Mouse (Mus musculus) right cerebral cortex, adult 18-20 months (tissue): ENCODE results near the gene Gm28557.
A peak's percentile ranks its signal among the peaks of the same experiment; 100 is the strongest.
"Not testable (repeated sequence)": the region's sequence is repeated elsewhere in the genome, so short reads cannot be mapped to it uniquely, and the experiment has no call there.

Experiments used
- DNase-seq: peaks from one replicate; pipeline ENCODE4 v3.0.0; 2022; ENCODE audit warnings: mixed read lengths

The Gm28557 gene

GRCm38 (mm10) chr13:67108194-67108820 lies at the start of gene Gm28557:
Gene Gm28557 (minus strand): TSS chr13:67108604.
- peak; percentile 95 for DNase-seq

DNA sequence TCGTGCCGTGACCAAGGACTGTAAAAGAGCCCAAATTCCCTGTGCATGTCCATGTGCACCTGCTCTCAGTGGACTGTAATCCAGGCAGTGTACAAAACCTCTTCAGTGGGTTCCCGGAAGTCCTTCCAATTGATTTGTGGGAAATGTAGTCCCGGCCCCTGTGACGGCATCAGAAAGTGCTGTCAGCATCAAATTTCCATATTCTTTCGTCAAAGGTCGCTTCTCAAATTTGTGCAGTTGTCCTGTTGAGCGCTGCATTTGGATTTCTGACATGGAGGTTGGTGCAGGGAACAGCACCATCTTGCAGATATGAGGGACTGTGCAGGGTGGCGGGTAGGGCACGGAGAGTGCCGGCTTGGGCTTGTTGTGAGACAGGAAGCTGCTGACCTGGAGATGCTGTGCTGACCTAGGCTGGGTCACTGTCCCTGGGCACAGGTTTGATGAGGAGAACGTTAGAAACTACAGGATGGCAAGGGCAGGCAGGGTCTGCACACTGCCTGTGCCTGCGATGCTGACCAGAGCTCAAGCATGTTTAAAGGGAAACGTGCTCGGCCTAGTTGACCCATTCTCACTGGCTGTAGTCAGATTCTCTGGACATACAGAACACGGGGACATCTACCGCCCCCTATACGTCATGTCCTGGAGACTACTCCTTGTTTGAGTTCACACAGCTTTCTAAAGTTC lies 19.8 kb upstream of the Gm28557 start:
- peak; percentile 92 for DNase-seq

DNA sequence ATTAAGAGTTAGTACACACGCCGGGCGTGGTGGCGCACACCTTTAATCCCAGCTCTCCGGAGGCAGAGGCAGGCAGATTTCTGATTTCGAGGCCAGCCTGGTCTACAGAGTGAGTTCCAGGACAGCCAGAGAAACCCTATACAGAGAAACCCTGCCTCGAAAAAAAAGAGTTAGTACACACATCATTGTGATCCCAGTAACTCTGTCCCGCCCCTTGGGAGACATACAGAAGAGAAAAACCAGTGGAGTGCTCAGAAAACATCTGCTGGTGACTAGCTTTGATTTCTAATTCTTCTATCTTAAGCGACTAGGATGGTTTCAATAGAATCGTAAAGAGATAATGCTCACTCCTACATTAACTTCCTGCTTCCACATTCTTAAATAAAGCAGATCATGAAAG lies 19.1 kb upstream of the Gm28557 start:
- DNase-seq: not testable (repeated sequence)

- DNase-seq: no peak
Measured at GRCm38 (mm10) chr13:67124460-67124859, 16.1 kb upstream of the Gm28557 start.

DNA sequence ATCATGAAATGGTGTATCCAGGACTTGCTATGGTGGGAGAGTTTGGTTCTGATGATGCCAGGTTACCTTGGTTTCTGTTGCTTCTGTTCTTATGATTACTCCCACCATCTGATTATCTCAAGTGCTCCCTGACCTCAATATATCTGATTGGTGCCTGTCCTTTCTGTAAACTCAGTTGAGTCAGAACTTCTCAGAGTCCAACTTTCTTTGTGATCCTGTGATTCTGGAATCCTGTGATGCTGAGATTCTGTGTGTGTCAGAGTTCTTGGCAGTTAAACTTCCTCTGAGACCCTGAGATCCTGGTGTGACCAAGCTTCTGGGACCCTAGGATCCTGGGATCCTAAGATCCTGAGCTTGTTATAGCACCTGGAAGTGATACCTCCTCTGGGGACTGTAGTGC lies 13.0 kb upstream of the Gm28557 start, which contains the start of gene Zfp759:
TSS of gene Zfp759 (plus strand) at position 301 of the 400 bp plus-strand sequence.
- DNase-seq: not testable (repeated sequence)

- DNase-seq: not testable (repeated sequence)
Measured at GRCm38 (mm10) chr13:67116163-67116562, 7.8 kb upstream of the Gm28557 start, which contains the start of gene Rslcan18. Gene Rslcan18 (minus strand): TSS chr13:67116263.

DNA sequence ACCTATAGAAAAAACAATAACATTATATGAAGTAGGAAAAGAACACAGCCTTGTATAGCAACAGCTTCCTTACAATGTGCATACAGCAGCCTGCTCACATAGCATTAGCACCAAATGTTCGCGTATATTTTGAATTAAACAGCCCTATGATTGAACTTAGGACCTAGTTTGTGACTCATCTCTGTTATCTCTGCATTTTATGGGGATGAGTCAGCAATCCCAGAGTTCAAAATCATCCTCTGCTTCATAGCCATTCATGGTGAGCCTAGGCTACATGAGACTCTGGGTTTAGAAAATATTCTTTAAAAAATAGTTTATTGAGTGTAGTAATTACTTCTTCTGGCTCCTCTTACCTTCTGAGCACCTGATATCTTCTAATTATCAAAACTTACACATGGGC lies 4.9 kb upstream of the Gm28557 start:
- no peak for DNase-seq

- DNase-seq: peak; percentile 29
Measured at GRCm38 (mm10) chr13:67112096-67112495, 3.7 kb upstream of the Gm28557 start.

DNA sequence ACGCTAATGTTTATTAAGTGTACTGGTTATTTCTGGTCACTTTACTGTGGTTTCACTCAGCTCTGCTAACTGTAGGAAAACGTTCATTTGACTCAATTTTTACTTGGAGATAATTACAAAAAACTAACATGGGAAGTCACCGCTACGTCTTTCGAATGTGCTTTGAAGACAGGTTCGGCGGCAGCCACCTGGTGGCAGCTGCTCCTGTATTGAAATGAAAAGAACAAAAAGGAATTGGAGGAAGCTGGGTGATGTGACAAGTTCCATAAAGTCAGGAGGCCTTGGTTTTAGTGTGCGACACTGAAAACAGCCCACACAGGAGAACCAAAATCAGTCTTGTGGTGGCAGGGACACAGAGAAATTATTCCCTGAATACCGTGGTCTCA lies 410 bp upstream of the Gm28557 start:
- DNase-seq: no peak

DNA sequence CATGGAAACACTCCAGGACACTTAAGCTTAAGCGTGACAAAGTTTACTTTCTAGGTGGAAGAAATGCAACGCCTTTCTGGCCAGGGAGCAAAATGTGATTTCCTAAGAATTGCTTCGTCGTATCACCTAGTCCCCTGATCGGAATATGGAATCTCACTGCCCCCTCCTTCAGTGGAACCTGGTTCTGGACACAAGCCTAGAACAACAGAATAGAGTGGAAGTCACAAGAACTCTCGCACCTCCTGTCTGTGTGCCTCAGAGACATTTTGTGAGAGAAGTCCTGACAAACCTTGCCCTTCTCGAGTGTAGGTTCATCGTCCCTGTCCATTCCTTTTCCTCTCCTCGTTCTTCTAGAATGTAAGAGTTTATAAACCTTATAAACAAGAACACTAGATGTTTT lies 723 bp downstream of the Gm28557 start:
- DNase-seq: no peak

- DNase-seq: no peak
Measured at GRCm38 (mm10) chr13:67097876-67098275, 10.5 kb downstream of the Gm28557 start, which contains the start of gene Zfp708. Gene Zfp708 (minus strand): TSS chr13:67097976.

DNA sequence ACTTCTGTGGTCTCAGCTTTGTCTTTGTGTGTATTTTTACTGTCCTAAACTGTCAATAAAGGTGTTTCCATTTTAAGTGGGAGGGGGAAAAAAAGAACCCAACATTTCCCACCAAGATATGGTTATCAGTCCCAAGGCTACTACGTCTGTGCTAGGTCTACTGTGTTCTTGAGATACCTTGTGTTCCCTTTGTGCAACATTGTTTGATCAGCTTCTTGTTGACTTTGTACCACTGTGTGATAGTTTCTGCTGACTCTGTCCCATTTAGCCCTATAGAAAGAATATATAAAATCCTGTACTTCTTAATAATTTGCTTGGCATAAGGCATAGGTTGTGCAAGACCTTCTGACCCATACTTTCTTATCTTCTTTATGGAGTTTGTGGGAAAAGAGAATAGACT lies 18.2 kb downstream of the Gm28557 start:
- no peak for DNase-seq

DNA sequence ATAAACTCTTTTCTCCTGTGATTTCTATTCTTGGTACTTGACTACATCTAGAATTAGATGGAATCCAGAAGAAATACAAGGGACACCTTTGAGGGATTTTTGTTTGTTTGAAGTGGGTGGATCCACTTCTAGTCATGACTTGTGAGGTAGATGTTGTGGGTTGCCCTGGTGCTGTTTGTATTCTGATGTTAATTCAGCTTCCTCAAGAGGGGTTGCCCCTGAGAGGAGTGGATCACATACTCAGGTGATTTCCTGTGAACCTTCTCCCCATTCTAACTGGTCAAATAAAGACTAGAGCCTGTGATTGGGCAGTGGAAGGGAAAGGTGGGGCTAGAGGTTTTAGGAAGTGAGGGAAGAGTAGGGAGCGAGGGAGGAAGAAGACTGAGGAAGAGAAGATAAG lies 26.5 kb downstream of the Gm28557 start:
- no peak for DNase-seq

- peak; percentile 80 for DNase-seq
Measured at GRCm38 (mm10) chr13:67081142-67081713, 27.2 kb downstream of the Gm28557 start.

- no peak for DNase-seq
Measured at GRCm38 (mm10) chr13:67077244-67077643, 31.2 kb downstream of the Gm28557 start.

DNA sequence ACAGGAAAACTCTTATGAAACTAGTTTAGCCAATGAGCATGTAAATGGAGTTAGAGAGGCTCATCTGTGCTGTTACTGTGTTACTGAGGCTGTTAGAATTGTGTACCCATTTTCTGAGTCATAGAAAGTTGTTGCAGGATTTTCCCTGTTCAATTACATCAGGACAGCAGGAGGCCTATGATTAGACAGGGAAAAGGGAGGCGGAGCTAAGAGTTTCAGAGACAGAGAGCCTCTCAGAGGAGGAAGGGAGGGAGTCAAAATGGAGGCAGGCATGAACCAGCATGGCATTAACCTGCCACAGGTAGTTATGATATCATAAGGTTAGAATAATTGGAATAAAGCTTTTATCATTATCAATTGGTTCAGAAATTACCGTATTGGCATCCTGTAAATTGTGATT lies 35.6 kb downstream of the Gm28557 start:
- DNase-seq: no peak

DNA sequence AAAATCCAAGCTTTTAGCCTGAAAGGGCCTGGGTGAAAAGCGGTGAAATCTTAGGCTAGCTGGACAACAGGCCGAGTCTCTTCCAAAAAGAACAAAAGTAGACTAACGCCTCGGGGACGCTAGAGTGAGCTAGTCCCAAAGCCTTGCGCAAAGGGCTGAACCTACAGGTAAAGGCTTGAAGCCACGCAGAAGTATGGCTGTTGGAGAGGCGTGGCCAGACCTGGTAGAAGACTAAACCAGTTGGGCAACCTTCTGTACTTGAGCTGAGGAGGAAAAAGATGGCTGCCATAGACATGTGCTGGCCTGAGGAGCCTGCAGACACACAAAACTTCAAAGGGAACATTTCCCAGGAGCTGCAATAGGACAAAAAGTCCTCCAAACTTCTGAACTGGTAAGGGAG lies 43.0 kb downstream of the Gm28557 start:
- DNase-seq: no peak

GRCm38 (mm10) chr13:67062427-67062826 lies 46.0 kb downstream of the Gm28557 start:
- no peak for DNase-seq

GRCm38 (mm10) chr13:67060786-67061358 lies 47.5 kb downstream of the Gm28557 start, which contains the start of gene Zfp712:
Gene Zfp712 (minus strand): TSS chr13:67061170.
- peak; percentile 95 for DNase-seq

- no peak for DNase-seq
Measured at GRCm38 (mm10) chr13:67060161-67060785, 48.1 kb downstream of the Gm28557 start.
